ENCODE assay signal across 9 mouse cellular contexts in genomic region chr5:115071096-115071901, GRCm38 (mm10). TPM values are rescaled to one million over a fixed set of nuclear protein-coding genes. Genes with fewer than 3 reads are reported as not detected.
DNase-seq lines count a peak whose midpoint lies in the region; ATAC-seq and TF ChIP-seq lines count a peak whose summit lies in the region.
"Had no signal": no experiment of that assay in that cellular context is flagged by ENCODE, and none has a peak within 500 bp of the region (broad histone marks: within the 10 kb centered on the region; RNA-seq: fewer than 3 reads in every experiment).

No protein-coding gene starts in this region.

- peaks cover 17% of the 10 kb centered on the region for H3K4me1 ChIP-seq in heart, adult 2 months (ENCODE audit: control insufficient read depth, insufficient read depth, low read length)
- H3K4me1 ChIP-seq in hindbrain, embryonic 11.5 days (replicated peaks; ENCODE audit: control insufficient read depth, insufficient read depth, low read length): no peaks in the 10 kb centered on the region

- no peak for TF ChIP-seq POLR2A in heart, adult 2 months (IDR thresholded peaks at IDR 0.05; ENCODE audit: insufficient read depth, low read depth, low read length)

- H3K4me2 ChIP-seq in hindbrain, embryonic 11.5 days (replicated peaks; ENCODE audit: low read depth, low read length): no peak overlapping the region

- WGBS in heart, adult 2 months: 83% methylated on average over 11 of the region's 11 CpGs
- 95% methylated on average over 11 of the region's 11 CpGs for WGBS in hindbrain, embryonic 11.5 days

- TF ChIP-seq EP300 in heart, adult 2 months (IDR thresholded peaks at IDR 0.05; ENCODE audit: insufficient read depth, low read depth, low read length): no peak

- H3K36me3 ChIP-seq in heart, adult 2 months (ENCODE audit: control insufficient read depth, insufficient read depth, low read length): no peaks in the 10 kb centered on the region; the same call in 1 of the 2 replicates
- H3K36me3 ChIP-seq in hindbrain, embryonic 11.5 days (ENCODE audit: control insufficient read depth, insufficient read depth, low read length): no peaks in the 10 kb centered on the region

- no peak overlapping the region for H3K9ac ChIP-seq in heart, adult 2 months (ENCODE audit: low read depth, low read length)
- H3K9ac ChIP-seq in hindbrain, embryonic 11.5 days (ENCODE audit: low read depth, low read length): no peak overlapping the region

- intact Hi-C loops in heart, adult 2 months (cut with DNase I): no loop called here
- intact Hi-C loops in left cerebral cortex, postnatal 4 days (cut with DNase I): no loop called here

- peak; percentile 21 for DNase-seq in heart, postnatal 4 days
- no peak for DNase-seq in heart, adult 2 months
- DNase-seq in adrenal gland, adult 2 months: peak; percentile 66
- peak; percentile 25 for DNase-seq in forelimb bud, embryonic 11.5 days (ENCODE audit: low read depth, low spot score)
- no peak for DNase-seq in hindbrain, embryonic 11.5 days (ENCODE audit: low spot score)
- no peak for DNase-seq in right cerebral cortex, postnatal 10 days (ENCODE audit: low spot score in 2 of 2)
- no peak for DNase-seq in left cerebral cortex, postnatal 4 days

- no peak overlapping the region for H3K27ac ChIP-seq in heart, adult 2 months
- H3K27ac ChIP-seq in hindbrain, embryonic 11.5 days (ENCODE audit: low read depth, low read length): no peak overlapping the region

- ATAC-seq in megakaryocyte progenitor cell, adult 5-6 weeks (replicated peaks; ENCODE audit: poor library complexity): peak; percentile 71
- no peak for ATAC-seq in hindbrain, embryonic 11.5 days (ENCODE audit: low FRiP score)

- no peak overlapping the region for H3K4me3 ChIP-seq in heart, adult 2 months
- no peak overlapping the region for H3K4me3 ChIP-seq in hindbrain, embryonic 11.5 days (ENCODE audit: low read depth, low read length)

- no peaks in the 10 kb centered on the region for H3K9me3 ChIP-seq in hindbrain, embryonic 11.5 days (ENCODE audit: control insufficient read depth, low read length)

- TF ChIP-seq CTCF in heart, adult 2 months (IDR thresholded peaks at IDR 0.05): no peak

- peaks cover 10% of the 10 kb centered on the region for H3K79me2 ChIP-seq in heart, adult 2 months (replicated peaks; ENCODE audit: control insufficient read depth, insufficient read depth, low read length)

- H3K27me3 ChIP-seq in heart, adult 2 months (ENCODE audit: control insufficient read depth, insufficient read depth, low read length): no peaks in the 10 kb centered on the region
- no peaks in the 10 kb centered on the region for H3K27me3 ChIP-seq in hindbrain, embryonic 11.5 days (ENCODE audit: control insufficient read depth, insufficient read depth, low read length)

RNA-seq across cellular contexts. Expression of gene Gm10401, which starts 26.8 kb away (rescaled TPM):
- total RNA-seq in heart, postnatal 4 days (2021): not detected
- not detected for total RNA-seq in heart, adult 2 months (2021)
- not detected in 2 replicates for polyA plus RNA-seq in heart, adult 2 months (2012; rRNA removed)
- total RNA-seq in adrenal gland, adult 2 months (2021): not detected
- polyA plus RNA-seq in adrenal gland, adult 2 months (2012; rRNA removed): not detected in 2 replicates
- total RNA-seq in megakaryocyte progenitor cell, adult 5-6 weeks (2015): not detected in 2 replicates
- total RNA-seq in megakaryocyte progenitor cell, adult 5-6 weeks (2017): not detected in 2 replicates
- polyA plus RNA-seq in hindbrain, embryonic 11.5 days (2014; fragmentation: Nextera tagmentation; extraction: Ambion mirVana): 24.9 and 34.4 TPM in 2 replicates
- not detected for total RNA-seq in left cerebral cortex, postnatal 4 days (2021)
- total RNA-seq: gastrocnemius, adult 18-20 months had no signal

RNA-seq across cellular contexts. Expression of gene Acads, which starts 47.8 kb away (rescaled TPM):
- 100 to 1,000 TPM; 153 to 165 TPM for total RNA-seq in heart, postnatal 4 days (2021)
- 100 to 1,000 TPM; 199 to 228 TPM for total RNA-seq in heart, adult 2 months (2021)
- polyA plus RNA-seq in heart, adult 2 months (2012; rRNA removed): 256 and 333 TPM in 2 replicates
- total RNA-seq in adrenal gland, adult 2 months (2021): 100 to 1,000 TPM; 181 to 208 TPM
- 279 and 310 TPM in 2 replicates for polyA plus RNA-seq in adrenal gland, adult 2 months (2012; rRNA removed)
- total RNA-seq in megakaryocyte progenitor cell, adult 5-6 weeks (2015): 27.8 and 28.8 TPM in 2 replicates
- 22.3 and 34.1 TPM in 2 replicates for total RNA-seq in megakaryocyte progenitor cell, adult 5-6 weeks (2017)
- polyA plus RNA-seq in hindbrain, embryonic 11.5 days (2014; fragmentation: Nextera tagmentation; extraction: Ambion mirVana): 22.9 and 30.8 TPM in 2 replicates
- total RNA-seq in left cerebral cortex, postnatal 4 days (2021): 1 to 10 TPM; 9.1 to 9.4 TPM

Comparison
In these comparisons a context has a peak if more than half of its experiments do, and no peak if none do; other contexts are left out.
1. DNase-seq: peak in heart, postnatal 4 days (single experiment), adrenal gland, adult 2 months (single experiment) and forelimb bud, embryonic 11.5 days (single experiment); none in heart, adult 2 months (0 of 2), hindbrain, embryonic 11.5 days (single experiment), right cerebral cortex, postnatal 10 days (0 of 2) and left cerebral cortex, postnatal 4 days (single experiment).
2. RNA of gene Acads, which starts 47.8 kb away (total RNA-seq): 199 to 228 TPM in heart, adult 2 months, 181 to 208 TPM in adrenal gland, adult 2 months and 153 to 165 TPM in heart, postnatal 4 days; 22.3 to 34.1 TPM in megakaryocyte progenitor cell, adult 5-6 weeks and 9.1 to 9.4 TPM in left cerebral cortex, postnatal 4 days; every median in the first group is over 4 times any median in the second.